Mouse (Mus musculus) lung, adult 18-20 months (tissue): Measurements from ENCODE around the gene Ccin.

Experiments used
- DNase-seq, 2 experiments: peaks; one replicate each; pipeline ENCODE4 v3.0.0; 2022; ENCODE audit warnings: mixed read lengths in 2 of 2

Gene Ccin

GRCm38 (mm10) chr4:43983181-43983580 lies at the start of gene Ccin:
Gene Ccin (plus strand): TSS chr4:43983483.
- DNase-seq: no peak

GRCm38 (mm10) chr4:43936186-43936585 lies 47.1 kb upstream of the Ccin start:
- DNase-seq: no peak

GRCm38 (mm10) chr4:43936749-43937674 lies 46.3 kb upstream of the Ccin start:
- DNase-seq: peak; percentile 14 to 33

- no peak for DNase-seq
Measured at GRCm38 (mm10) chr4:43941315-43941714, 42.0 kb upstream of the Ccin start.

- DNase-seq: no peak
Measured at GRCm38 (mm10) chr4:43942421-43942820, 40.9 kb upstream of the Ccin start.

GRCm38 (mm10) chr4:43947571-43947970 lies 35.7 kb upstream of the Ccin start:
- DNase-seq: no peak

- peak; percentile 82 to 85 for DNase-seq
Measured at GRCm38 (mm10) chr4:43957292-43957845, 25.9 kb upstream of the Ccin start, which contains the start of gene Glipr2. Gene Glipr2 (plus strand): TSS chr4:43957401.

- DNase-seq: no peak
Measured at GRCm38 (mm10) chr4:43957846-43958461, 25.3 kb upstream of the Ccin start.

- no peak for DNase-seq
Measured at GRCm38 (mm10) chr4:43959523-43960179, 23.6 kb upstream of the Ccin start.

GRCm38 (mm10) chr4:43960207-43960606 lies 23.1 kb upstream of the Ccin start:
- no peak for DNase-seq

GRCm38 (mm10) chr4:43964326-43964833 lies 18.9 kb upstream of the Ccin start:
- peak; percentile 45 to 76 for DNase-seq

- peak in 1 of 2 experiments; percentile 56 for DNase-seq
Measured at GRCm38 (mm10) chr4:43964951-43965684, 18.2 kb upstream of the Ccin start.

- peak; percentile 73 to 80 for DNase-seq
Measured at GRCm38 (mm10) chr4:43965856-43966535, 17.3 kb upstream of the Ccin start.

- DNase-seq: peak; percentile 70 to 71
Measured at GRCm38 (mm10) chr4:43968650-43969049, 14.6 kb upstream of the Ccin start.

- DNase-seq: no peak
Measured at GRCm38 (mm10) chr4:43969373-43969772, 13.9 kb upstream of the Ccin start.

GRCm38 (mm10) chr4:43970393-43971330 lies 12.6 kb upstream of the Ccin start:
- no peak for DNase-seq

- no peak for DNase-seq
Measured at GRCm38 (mm10) chr4:43971541-43972136, 11.6 kb upstream of the Ccin start.

GRCm38 (mm10) chr4:43972137-43972591 lies 11.1 kb upstream of the Ccin start:
- peak; percentile 35 to 55 for DNase-seq

GRCm38 (mm10) chr4:43973526-43973981 lies 9.7 kb upstream of the Ccin start:
- peak; percentile 78 for DNase-seq
